Mouse (Mus musculus) cerebellum, adult 2 months (tissue): ENCODE data around the gene Rhov.

Experiments used
- CTCF ChIP-seq: fragments of 200-500 bp; IDR thresholded peaks from 2 replicates; pipeline ENCODE4 v1.5.1; 2011; ENCODE audit warnings: low read depth, mild to moderate bottlenecking, control low read depth, low read length, moderate library complexity, borderline replicate concordance; ENCODE audit not compliant: insufficient read depth
- POLR2A ChIP-seq: fragments of 200-500 bp; IDR thresholded peaks from 2 replicates; pipeline ENCODE4 v1.6.1; 2011; ENCODE audit warnings: low read length, control low read depth, borderline replicate concordance; ENCODE audit not compliant: insufficient read depth

GRCm38 (mm10) chr2:119237210-119237870 is 33.7 kb downstream of the Rhov start, which contains the start of gene Spint1:
- no peak for TF ChIP-seq POLR2A
- TF ChIP-seq CTCF: no peak
